Mouse (Mus musculus) gonadal fat pad, adult 2 months (tissue): ENCODE data around the gene Nfatc2. TPM values are rescaled to one million over a fixed set of nuclear protein-coding genes. Genes with fewer than 3 reads are reported as not detected.

Source experiments
- DNase-seq: peaks from one replicate; pipeline ENCODE4 v3.0.0-alpha.2; 2012; ENCODE audit warnings: low read depth
- polyA plus RNA-seq: library from polyadenylated mRNA; depleted of rRNA; stranded (reverse); fragments of >200 nt; gene quantifications from 2 replicates; pipeline ENCODE4 v1.2.3, GENCODE M21; 2012

Gene Nfatc2
- polyA plus RNA-seq, 1 experiment, result 1.9 TPM

GRCm38 (mm10) chr2:168579109-168579508, 22.3 kb downstream of the Nfatc2 start:
- no peak for DNase-seq

DNA sequence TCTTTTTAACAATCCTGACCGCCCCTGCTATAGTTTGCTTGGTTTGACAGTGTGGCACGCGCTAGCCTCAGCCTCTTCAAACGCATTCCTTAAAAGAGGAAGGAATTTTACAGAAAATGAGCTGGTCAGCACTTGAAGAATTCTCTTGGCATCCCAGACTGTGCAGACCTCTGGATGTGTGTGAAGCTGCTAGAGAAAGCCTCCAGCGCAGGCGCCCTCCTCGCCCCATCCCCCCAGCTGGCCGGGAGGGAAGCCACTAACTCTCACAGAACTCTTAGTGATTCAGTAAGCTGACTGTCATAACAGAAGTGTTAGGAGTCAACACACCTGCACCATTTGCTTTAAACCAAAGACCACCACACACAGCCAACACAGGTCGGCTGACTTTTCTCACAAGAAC, 23.3 kb downstream of the Nfatc2 start:
- no peak for DNase-seq

DNA sequence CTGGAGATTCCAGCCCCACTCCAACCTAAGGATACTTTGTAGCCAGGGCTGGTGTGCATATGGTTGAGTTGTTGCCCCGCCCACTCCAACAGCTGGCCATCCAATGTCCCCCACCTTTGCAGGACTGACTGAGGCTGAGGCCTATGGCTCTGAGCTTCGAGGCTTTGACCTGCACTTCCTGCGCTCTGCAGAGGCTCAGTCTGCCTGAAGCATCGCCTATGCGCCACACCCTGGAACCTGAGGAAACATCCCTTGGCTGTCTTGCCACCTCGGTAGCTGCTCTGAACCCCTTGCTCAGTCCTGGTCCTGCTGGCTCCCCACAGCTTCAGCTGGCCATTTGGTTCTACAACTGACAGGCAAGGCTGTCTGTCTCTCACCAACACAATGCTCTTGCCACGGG, 24.1 kb downstream of the Nfatc2 start:
- no peak for DNase-seq

DNA sequence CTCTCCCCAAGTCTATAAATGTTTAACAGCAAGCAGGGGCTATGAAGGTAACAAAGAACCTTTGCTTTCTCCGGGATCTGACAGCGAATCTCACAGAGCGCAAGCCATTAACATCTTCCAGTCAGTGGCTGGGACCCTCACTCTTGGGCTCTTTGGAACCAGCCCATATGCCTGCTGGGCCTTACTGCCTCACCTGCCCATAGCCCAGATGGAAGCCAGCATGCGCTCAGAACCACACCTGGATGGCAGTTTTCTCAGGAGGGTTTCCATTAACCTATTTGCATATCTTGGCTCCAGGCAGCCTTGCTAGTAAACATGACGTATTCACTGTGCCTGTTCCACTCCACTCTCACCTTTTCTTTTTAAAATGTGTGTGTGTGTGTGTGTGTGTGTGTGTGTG, 25.6 kb downstream of the Nfatc2 start:
- no peak for DNase-seq

DNA sequence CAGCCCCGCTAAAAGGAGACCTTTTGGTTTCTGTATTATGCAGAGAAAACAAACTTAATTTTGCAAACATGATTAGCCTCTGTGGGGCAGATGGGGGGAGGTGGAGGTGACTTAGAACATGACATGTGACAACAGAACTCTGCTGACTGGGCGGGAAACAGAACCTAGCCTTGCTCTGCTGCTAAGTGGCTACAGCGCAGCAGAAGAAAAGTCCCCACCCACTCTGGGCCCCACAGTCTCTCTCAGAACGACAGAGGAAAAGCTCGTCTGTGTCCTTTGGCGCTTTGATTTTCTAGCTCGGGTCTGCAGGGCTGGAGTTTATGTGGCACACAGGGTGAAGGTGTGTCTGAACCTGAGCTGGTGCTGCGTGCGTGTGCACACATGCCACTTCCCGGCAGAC, 26.5 kb downstream of the Nfatc2 start:
- no peak for DNase-seq

- DNase-seq, result no peak
These were observed 27.6 kb downstream of the Nfatc2 start for GRCm38 (mm10) chr2:168573866-168574265.

GRCm38 (mm10) chr2:168571241-168571640, 30.2 kb downstream of the Nfatc2 start:
- no peak for DNase-seq

GRCm38 (mm10) chr2:168565538-168566253, 35.8 kb downstream of the Nfatc2 start:
- no peak for DNase-seq

- DNase-seq, result no peak
These were observed 38.3 kb downstream of the Nfatc2 start for GRCm38 (mm10) chr2:168563184-168563583.

DNA sequence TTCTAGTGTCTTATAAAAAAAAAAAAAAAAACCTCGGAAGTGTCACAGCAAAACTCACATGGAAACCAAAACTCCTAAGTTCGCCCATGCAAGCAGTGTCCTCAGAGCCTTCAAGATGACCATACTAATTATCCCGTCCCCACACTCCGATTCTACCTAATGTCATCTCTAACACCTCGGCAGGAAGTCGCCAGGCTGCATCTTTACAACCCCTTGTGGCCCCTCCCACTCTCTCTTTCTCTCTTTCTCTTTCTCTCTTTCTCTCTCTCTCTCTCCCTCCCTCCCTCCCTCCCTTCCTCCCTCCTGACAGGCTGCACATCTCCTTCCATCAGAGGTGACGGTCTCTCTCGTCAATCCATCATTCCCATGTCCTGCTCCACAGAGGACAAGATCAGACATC, 44.4 kb downstream of the Nfatc2 start:
- DNase-seq, result no peak

DNA sequence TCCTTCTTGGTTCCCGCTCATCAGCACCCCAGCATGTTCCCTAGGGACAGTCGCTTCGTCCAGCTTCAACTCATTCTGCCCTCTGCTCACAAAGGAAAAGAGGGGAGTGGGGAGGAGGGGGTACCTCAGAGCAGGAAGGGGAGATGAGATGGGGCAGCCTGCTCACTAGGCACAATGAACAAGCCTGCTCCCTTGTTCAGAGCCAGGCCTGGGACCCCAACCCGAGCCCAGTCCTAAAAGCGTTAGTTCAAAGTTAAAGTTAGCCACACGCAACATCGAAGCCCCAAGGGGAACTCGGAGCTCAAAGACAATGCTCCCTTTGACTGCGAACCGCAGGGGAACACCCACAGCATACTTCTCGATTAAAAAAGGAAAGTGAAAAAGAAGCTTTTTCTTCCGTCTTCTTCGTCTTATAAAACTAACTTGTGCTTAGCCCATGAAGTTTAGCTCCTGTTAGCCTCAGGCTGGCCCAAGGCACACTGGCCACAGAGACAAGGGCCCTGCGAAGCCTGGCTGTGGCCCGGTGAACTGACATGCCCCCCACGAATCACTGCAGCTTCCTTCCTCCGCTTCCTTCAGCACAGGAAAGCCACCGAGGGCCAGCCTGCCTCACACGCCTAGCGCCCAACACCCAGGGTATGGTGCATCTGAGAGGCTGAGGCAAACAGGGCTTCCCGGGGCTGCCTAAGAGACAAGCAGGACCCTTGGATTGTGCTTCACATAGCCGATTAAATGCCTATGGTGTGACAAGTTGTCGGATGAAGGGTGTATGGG, 45.4 kb downstream of the Nfatc2 start:
- no peak for DNase-seq

- no peak for DNase-seq
These were observed 47.9 kb downstream of the Nfatc2 start for GRCm38 (mm10) chr2:168553541-168553961.

DNA sequence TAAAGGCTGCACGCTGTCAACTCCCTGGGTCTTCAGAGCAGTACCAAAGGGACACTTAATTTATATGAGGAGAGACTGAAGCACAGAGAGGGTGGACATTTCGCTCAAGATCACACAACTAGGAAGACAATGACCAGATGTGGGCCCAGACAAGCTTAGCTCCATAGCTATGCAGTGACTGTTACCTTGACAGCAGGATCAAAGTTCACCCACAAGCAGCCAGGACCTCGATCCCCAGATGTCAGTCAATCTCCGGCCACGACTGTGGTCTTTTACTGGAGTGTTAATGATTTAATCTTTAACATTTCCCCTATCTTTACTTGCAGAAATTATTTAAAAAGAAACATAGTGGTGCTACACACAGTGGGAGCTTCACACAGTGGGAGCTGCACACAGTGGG, 49.1 kb downstream of the Nfatc2 start:
- no peak for DNase-seq

- no peak for DNase-seq
These were observed 50.2 kb downstream of the Nfatc2 start for GRCm38 (mm10) chr2:168551218-168551617.

DNA sequence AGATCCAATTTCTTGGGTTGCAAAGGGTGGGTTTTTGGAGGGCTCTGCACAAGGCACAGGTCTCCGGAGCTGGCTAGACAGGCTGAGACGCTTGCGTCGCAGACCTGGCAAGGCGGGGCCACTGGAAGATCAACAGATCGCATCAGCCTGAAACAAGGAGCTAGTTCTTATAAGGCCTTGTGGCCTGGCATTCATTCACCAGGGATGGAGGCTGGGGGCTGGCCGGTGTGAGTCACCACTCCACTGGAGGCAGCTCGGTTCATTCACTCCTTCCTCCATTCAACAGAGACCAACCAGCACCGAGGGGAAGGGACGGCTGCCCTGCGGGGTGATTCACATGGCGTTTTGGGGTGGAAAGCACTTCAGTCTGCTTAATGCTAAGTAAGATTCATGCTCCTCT, 52.1 kb downstream of the Nfatc2 start:
- no peak for DNase-seq

GRCm38 (mm10) chr2:168548008-168548407, 53.4 kb downstream of the Nfatc2 start:
- no peak for DNase-seq

GRCm38 (mm10) chr2:168545901-168546557, 55.4 kb downstream of the Nfatc2 start:
- no peak for DNase-seq

DNA sequence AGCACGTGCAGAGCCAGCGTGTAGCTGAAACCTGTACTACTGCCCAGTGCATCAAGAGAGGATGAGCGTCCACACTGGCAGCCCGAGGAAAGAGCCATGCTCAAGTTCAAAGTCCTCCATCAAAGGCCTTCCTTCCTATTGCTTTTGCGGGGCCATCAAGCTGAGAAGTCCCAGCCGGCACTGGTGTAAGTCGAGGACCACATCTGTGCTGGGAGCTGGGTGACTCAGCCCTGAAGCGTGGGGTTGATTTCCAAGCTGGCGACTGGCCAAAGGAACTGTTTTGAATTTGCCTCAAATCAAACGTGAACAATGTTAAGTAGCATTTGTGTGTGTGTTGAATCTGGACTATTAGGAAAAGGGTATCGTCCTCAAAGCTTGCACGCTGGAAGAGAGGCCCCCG, 57.4 kb downstream of the Nfatc2 start:
- no peak for DNase-seq

- no peak for DNase-seq
These were observed 58.4 kb downstream of the Nfatc2 start for GRCm38 (mm10) chr2:168543026-168543425.

GRCm38 (mm10) chr2:168541223-168541622, 60.2 kb downstream of the Nfatc2 start:
- no peak for DNase-seq

DNA sequence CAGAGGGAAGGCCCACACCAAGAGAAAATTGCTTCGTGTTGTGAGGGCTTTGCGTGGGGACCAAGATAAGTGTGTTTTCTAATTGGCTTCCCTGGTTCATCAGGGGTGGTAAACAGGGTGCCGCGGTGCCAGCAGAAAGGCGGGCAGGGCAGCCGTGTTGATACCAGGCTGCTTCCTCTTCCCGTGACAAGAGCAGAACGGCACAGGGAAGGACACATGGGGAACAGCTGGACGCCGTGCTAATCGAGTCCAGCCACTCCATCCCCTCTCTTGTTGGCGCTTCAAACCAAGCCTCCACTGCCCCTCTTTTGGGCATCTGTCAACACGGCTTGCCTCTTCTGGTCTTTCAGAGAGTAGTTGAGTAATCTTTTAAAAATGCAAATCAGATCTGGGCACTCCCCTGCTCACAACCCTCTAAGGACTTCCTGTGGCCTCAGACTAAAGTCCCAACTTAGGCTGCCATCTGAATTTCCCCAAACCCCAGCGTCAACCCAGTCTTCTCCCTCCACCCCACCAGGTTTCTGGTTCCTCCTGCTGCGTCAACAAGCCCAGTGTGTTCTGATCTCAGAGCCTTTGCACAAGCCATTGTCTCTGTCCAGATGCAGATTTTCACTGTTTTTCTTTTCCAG, 61.7 kb downstream of the Nfatc2 start:
- no peak for DNase-seq

GRCm38 (mm10) chr2:168539026-168539425, 62.4 kb downstream of the Nfatc2 start:
- DNase-seq, result no peak
